Mouse (Mus musculus) lung, embryonic 16.5 days (tissue): ENCODE measurements at regions not wholly inside any gene's neighbourhood (a gene's known extent, or its start where the extent isn't known, plus 50 kb on each side); places are given as distances from the start of the nearest gene placed in this dataset.

Experiments used
- ATAC-seq: fragments of 200-750 bp; cut with Nextera tagmentation; 2 replicates; pipeline ENCODE4 v1.8.0; 2017; ENCODE audit warnings: low read depth, mild to moderate bottlenecking, moderate library complexity
- H3K27ac ChIP-seq: fragments of 300-500 bp; sonication (generic); 2 replicates; pipeline ENCODE4 v1.5.1; 2014; ENCODE audit warnings: mild to moderate bottlenecking, control low read depth, low read length
- H3K27me3 ChIP-seq: fragments of 300-500 bp; sonication (generic); 2 replicates; pipeline ENCODE4 v1.6.1; 2014; ENCODE audit warnings: low read depth, low read length, mixed read lengths; ENCODE audit not compliant: control insufficient read depth, insufficient read depth
- H3K36me3 ChIP-seq: fragments of 300-500 bp; sonication (generic); 2 replicates; pipeline ENCODE4 v1.6.1; 2014; ENCODE audit warnings: low read length; ENCODE audit not compliant: control insufficient read depth, insufficient read depth
- H3K4me1 ChIP-seq: fragments of 300-500 bp; sonication (generic); replicated peaks from 2 replicates; pipeline ENCODE4 v1.6.1; 2014; ENCODE audit warnings: low read length, mixed read lengths; ENCODE audit not compliant: control insufficient read depth, insufficient read depth
- H3K4me2 ChIP-seq: fragments of 300-500 bp; sonication (generic); 2 replicates; pipeline ENCODE4 v1.6.1; 2014; ENCODE audit warnings: low read depth, low read length, control low read depth
- H3K4me3 ChIP-seq: fragments of 300-500 bp; sonication (generic); 2 replicates; pipeline ENCODE4 v1.5.1; 2014; ENCODE audit warnings: mild to moderate bottlenecking, low read length, control low read depth
- H3K9ac ChIP-seq: fragments of 300-500 bp; sonication (generic); 2 replicates; pipeline ENCODE4 v1.6.1; 2014; ENCODE audit warnings: low read length, control low read depth
- H3K9me3 ChIP-seq: fragments of 300-500 bp; sonication (generic); 2 replicates; pipeline ENCODE4 v1.6.1; 2016; ENCODE audit warnings: low read length; ENCODE audit not compliant: control insufficient read depth
- WGBS: fragments of 180-500 bp; shearing (Covaris S2); extraction: QIAGEN DNeasy Blood & Tissue Kit; methylation state at CpG from one replicate; pipeline ENCODE4 v1.1.7; 2014; 5-methylcytosine and 5-hydroxymethylcytosine counted together

DNA sequence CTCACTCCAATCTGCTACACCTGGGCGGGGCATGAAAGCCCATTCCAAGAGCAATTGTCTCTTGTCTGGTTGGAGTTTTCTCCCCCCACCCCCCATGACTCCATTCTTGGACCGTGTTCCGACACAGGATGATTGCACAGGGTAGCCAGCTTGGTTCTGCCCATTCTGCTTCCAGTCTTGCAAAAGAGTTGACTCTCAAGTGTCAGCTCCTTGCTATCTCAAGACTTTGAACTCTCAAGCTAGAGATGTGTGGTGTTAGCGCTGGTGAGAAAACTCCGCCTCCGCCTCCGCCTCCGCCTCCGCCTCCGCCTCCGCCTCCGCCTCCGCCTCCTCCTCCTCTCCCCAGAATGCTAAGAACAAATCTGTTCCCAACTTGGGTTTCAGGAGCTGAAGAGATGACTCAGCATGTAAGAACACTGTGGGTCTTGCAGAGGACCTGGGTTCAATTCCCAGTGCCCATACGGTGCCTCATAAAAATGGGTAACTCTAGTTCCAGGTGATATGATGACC is 135.1 kb downstream of the Bcat1 start:
- no peak overlapping the region for H3K9ac ChIP-seq
- H3K9me3 ChIP-seq = no peaks in the 10 kb centered on the region
- ATAC-seq = no peak
- no peak overlapping the region for H3K27ac ChIP-seq
- H3K4me2 ChIP-seq = no peak overlapping the region
- WGBS = 93% methylated on average over 14 of the region's 14 CpGs
- H3K4me1 ChIP-seq = no peaks in the 10 kb centered on the region
- H3K27me3 ChIP-seq = no peaks in the 10 kb centered on the region
- H3K4me3 ChIP-seq = no peak overlapping the region
- no peaks in the 10 kb centered on the region for H3K36me3 ChIP-seq

DNA sequence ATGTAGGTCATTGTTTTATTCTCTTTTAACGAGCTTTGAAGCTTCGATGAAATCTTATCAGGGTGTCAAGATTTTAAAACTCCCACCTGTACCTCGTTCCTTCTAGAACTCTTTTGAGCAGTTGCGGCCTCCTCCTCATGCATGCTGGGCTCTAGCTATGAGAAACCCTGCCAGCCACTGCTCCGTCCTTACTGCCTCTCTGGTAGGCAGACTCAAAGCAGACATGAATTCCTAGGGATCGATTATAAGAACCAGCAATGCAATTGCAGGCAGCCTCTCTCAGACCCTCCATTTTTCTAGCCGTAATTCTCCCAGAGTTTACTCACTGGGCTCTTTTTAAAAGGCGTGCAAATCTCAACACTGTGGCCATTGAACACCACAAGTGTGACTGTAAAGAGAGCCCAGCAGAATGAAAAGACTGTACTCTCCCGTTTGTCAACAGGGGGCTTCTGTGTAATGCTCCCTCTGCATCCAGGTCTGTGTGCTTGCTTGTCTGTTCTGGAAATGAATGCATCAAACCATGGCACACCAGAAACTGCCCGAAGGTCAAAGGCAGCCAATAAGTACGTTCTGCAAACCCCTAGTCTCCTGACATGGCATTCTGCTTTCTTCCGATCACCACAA is 137.3 kb downstream of the Bcat1 start:
- Histone ChIP-seq H3K27me3 (no peaks in the 10 kb centered on the region), H3K9ac (no peak overlapping the region), H3K27ac (no peak overlapping the region), H3K4me3 (no peak overlapping the region), H3K4me1 (no peaks in the 10 kb centered on the region), H3K9me3 (no peaks in the 10 kb centered on the region), H3K36me3 (no peaks in the 10 kb centered on the region), H3K4me2 (no peak overlapping the region)
- ATAC-seq = no peak
- 61% methylated on average over 12 of the region's 12 CpGs for WGBS

DNA sequence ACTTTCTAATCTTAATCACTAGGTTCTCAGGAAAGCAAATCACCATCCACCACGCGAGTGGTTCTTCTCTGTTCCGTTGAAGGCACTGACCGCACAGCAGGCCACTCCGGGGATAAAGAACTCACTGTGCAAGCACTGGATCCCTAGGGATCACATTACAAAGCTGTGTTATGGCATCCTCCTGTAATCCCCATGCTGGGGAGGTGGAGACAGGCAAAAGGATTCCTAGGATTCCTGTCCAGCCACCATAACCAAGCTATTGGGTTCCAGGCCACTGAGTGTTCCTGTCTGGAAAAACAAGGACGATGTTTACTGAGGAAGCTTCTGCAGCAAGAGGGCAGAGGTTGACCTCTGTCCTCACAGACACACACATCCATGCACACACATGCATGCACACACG is 138.8 kb downstream of the Bcat1 start:
- no peaks in the 10 kb centered on the region for H3K4me1 ChIP-seq
- H3K9ac ChIP-seq = no peak overlapping the region
- H3K4me2 ChIP-seq = no peak overlapping the region
- 76% methylated on average over 7 of the region's 7 CpGs for WGBS
- H3K9me3 ChIP-seq = no peaks in the 10 kb centered on the region
- no peak overlapping the region for H3K27ac ChIP-seq
- H3K27me3 ChIP-seq = no peaks in the 10 kb centered on the region
- H3K36me3 ChIP-seq = no peaks in the 10 kb centered on the region
- ATAC-seq = no peak
- H3K4me3 ChIP-seq = no peak overlapping the region

DNA sequence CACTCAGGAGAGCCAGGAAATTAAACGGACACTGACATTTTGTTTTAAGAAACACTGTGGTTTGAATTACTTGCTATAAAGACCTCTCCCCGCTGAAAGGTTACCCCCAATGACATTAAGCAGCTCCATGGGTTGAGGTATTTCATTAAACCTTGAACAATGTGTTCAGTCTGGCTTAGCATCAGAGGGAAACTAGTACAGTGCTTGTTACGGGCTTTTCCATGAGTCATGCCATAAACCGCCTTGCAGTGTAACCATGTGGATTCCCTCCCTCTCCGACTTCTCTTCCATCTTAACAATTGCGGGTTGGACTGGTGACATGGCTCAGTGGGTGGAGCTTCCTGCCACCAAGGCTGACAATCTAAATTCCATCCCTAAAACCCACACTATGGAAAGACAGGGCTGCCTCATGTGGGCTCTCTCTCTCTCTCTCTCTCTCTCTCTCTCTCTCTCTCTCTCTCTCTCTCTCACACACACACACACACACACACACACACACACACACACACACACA is 142.2 kb downstream of the Bcat1 start:
- no peak overlapping the region for H3K27ac ChIP-seq
- WGBS = 75% methylated on average over 6 of the region's 6 CpGs
- no peak overlapping the region for H3K4me3 ChIP-seq
- H3K4me2 ChIP-seq = no peak overlapping the region
- no peaks in the 10 kb centered on the region for H3K9me3 ChIP-seq
- no peak overlapping the region for H3K9ac ChIP-seq
- H3K36me3 ChIP-seq = no peaks in the 10 kb centered on the region
- no peak for ATAC-seq
- no peaks in the 10 kb centered on the region for H3K4me1 ChIP-seq
- no peaks in the 10 kb centered on the region for H3K27me3 ChIP-seq

DNA sequence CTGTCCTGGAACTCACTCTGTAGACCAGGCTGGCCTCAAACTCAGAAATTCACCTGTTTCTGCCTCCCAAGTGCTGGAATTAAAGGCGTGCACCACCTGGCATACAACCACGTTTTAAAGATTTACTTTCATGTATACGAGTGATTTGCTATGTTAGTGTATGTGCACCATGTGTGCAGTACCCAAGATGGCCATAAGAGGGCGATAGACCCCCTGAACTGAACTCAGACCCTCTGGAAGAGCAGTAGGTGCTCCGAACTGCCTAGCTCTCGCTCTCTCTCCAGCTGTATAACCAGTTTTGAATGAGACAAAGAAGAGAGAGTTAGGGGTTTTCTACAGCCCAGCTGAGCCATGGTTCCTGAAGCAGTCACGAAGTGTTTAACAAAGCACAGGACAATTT is 143.6 kb downstream of the Bcat1 start:
- Histone ChIP-seq H3K9me3 (no peaks in the 10 kb centered on the region), H3K4me2 (no peak overlapping the region), H3K27me3 (no peaks in the 10 kb centered on the region), H3K4me1 (peaks cover 3% of the 10 kb centered on the region), H3K4me3 (no peak overlapping the region), H3K36me3 (no peaks in the 10 kb centered on the region), H3K27ac (no peak overlapping the region), H3K9ac (no peak overlapping the region)
- no peak for ATAC-seq
- 80% methylated on average over 7 of the region's 7 CpGs for WGBS

DNA sequence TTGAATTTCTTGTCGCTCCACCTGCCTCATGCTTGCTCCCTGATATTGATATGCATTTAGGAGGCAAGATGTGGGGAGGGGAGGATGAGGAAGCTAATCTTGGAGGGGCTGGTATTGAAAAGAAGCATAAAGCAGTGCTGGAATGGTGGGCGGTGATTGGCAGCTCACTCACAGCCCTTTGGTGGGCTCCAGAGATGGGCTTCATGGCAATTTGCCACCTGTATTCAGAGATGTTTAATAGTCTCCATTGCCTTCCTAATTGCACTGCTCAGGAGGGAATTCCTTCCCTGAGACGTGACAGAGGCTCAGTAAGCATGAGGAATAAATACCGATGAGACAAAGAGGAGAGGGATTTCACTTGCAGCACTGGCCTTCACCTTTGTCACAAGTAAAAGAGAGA is 146.0 kb downstream of the Bcat1 start:
- WGBS = 77% methylated on average over 4 of the region's 4 CpGs

DNA sequence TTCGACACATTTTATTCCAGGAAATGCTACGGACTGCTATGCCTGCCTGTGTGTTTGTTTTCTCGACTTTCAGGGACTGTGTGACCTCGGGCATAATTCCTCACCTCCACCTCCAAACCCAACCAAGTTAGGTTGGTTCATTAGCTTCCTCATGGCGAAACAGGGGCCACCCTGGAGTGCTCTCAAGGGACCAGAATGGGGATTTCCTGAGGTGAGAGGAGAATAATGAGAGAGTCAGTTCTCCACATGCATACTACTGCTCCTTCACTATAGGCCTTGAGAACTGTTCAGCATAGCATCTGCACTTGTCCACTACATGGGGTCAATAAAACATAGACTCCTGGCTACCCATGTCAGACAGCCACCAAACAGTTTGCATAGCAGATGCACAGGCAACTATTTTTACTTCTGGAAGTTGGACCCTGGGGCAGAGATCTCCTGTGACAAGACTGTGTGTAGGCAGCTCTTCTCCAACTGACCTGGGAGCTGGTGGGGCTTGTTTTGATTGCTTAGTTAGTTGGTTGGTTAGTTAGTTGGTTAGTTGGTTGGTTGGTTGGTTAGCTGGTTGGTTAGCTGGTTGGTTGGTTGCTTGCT is 146.6 kb downstream of the Bcat1 start:
- H3K9ac ChIP-seq = no peak overlapping the region
- H3K9me3 ChIP-seq = no peaks in the 10 kb centered on the region
- H3K4me1 ChIP-seq = peaks cover 3% of the 10 kb centered on the region
- H3K4me3 ChIP-seq = no peak overlapping the region
- H3K4me2 ChIP-seq = no peak overlapping the region
- no peak for ATAC-seq
- H3K36me3 ChIP-seq = no peaks in the 10 kb centered on the region
- no peaks in the 10 kb centered on the region for H3K27me3 ChIP-seq
- H3K27ac ChIP-seq = no peak overlapping the region
- 50% methylated on average over 5 of the region's 5 CpGs for WGBS

More for the DNA sequence above, 146.0 kb downstream of the Bcat1 start:
- H3K4me3 ChIP-seq = no peak overlapping the region
- H3K27ac ChIP-seq = no peak overlapping the region
- no peaks in the 10 kb centered on the region for H3K36me3 ChIP-seq
- H3K9me3 ChIP-seq = no peaks in the 10 kb centered on the region
- no peaks in the 10 kb centered on the region for H3K27me3 ChIP-seq
- no peak overlapping the region for H3K4me2 ChIP-seq
- H3K4me1 ChIP-seq = peaks cover 3% of the 10 kb centered on the region
- no peak overlapping the region for H3K9ac ChIP-seq
- no peak for ATAC-seq

DNA sequence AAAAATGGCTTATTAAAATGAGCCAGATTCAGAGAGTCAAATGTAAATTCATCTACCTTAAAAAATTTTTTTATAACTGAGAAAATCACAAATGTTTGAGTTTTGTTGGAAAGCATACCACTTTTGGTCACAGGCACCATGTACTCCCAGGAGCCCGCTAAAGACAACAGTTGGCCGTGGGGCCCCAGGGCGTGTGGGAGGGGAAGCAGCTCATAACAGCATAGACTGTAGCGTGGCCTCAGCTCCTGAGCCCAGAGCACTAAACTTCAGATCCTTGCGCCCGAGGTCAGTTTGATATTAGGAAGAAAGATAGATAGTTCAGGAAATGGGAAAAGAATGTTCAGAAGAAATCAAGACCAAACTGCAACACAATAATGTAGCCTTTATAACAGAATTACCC is 145.8 kb upstream of the Sox5 start:
- Histone ChIP-seq H3K4me2 (no peak overlapping the region), H3K36me3 (no peaks in the 10 kb centered on the region), H3K4me3 (no peak overlapping the region), H3K27ac (no peak overlapping the region), H3K4me1 (peaks cover 3% of the 10 kb centered on the region), H3K9ac (no peak overlapping the region), H3K9me3 (no peaks in the 10 kb centered on the region), H3K27me3 (no peaks in the 10 kb centered on the region)
- 39% methylated on average over 6 of the region's 6 CpGs for WGBS
- no peak for ATAC-seq

DNA sequence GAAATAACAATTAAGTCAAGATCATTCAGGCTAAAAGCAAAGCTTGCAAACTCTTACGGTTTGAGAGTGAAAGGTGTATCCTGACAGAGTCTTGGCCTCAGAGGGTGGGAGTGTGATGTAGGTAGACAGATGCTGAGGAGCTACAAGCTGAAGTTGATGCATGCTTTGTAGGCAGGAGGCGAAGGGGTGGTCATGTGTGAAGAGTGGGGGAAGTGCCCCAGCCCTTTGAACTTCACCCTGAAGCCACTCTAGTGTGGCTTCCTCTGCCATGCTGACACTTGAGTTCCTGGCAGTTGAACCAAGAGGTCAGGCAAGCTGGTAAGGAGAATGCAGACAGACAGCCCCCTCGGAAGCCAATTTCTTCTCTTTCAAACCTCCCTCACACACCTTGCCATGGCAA is 141.0 kb upstream of the Sox5 start:
- H3K9me3 ChIP-seq = no peaks in the 10 kb centered on the region
- no peak overlapping the region for H3K4me2 ChIP-seq
- no peaks in the 10 kb centered on the region for H3K27me3 ChIP-seq
- H3K4me3 ChIP-seq = no peak overlapping the region
- no peak overlapping the region for H3K27ac ChIP-seq
- 63% methylated on average over 3 of the region's 3 CpGs for WGBS
- no peak for ATAC-seq
- no peaks in the 10 kb centered on the region for H3K36me3 ChIP-seq
- H3K4me1 ChIP-seq = peaks cover 2% of the 10 kb centered on the region
- H3K9ac ChIP-seq = no peak overlapping the region
